Mouse (Mus musculus) neural tube, embryonic 11.5 days (tissue): ENCODE measurements around the gene Mphosph9. TPM values are rescaled to one million over a fixed set of nuclear protein-coding genes. Genes with fewer than 3 reads are reported as not detected.

Experiments used
- ATAC-seq: fragments of 200-750 bp; cut with Nextera tagmentation; 2 replicates; pipeline ENCODE4 v1.8.0; 2017; ENCODE audit warnings: moderate number of reproducible peaks, mild to moderate bottlenecking, moderate TSS enrichment, moderate library complexity; ENCODE audit not compliant: insufficient read depth, low FRiP score, low TSS enrichment
- DNase-seq: peaks from one replicate; pipeline ENCODE4 v3.0.0-alpha.2; 2015; ENCODE audit warnings: low spot score
- H3K27ac ChIP-seq: fragments of 300-500 bp; sonication (generic); 2 replicates; pipeline ENCODE4 v1.5.1; 2014; ENCODE audit warnings: low read depth, mild to moderate bottlenecking, low read length
- H3K27me3 ChIP-seq: fragments of 300-500 bp; sonication (generic); 2 replicates; pipeline ENCODE4 v1.6.1; 2014; ENCODE audit warnings: mild to moderate bottlenecking, low read length, mixed read lengths; ENCODE audit not compliant: control insufficient read depth, insufficient read depth
- H3K36me3 ChIP-seq: fragments of 300-500 bp; sonication (generic); 2 replicates; pipeline ENCODE4 v1.6.1; 2014; ENCODE audit warnings: mild to moderate bottlenecking, low read length, moderate library complexity, mixed read lengths; ENCODE audit not compliant: control insufficient read depth, insufficient read depth
- H3K4me1 ChIP-seq: fragments of 300-500 bp; sonication (generic); 2 replicates; pipeline ENCODE4 v1.6.1; 2014; ENCODE audit warnings: low read length, mixed read lengths; ENCODE audit not compliant: control insufficient read depth, insufficient read depth
- H3K4me2 ChIP-seq: fragments of 300-500 bp; sonication (generic); 2 replicates; pipeline ENCODE4 v1.6.1; 2014; ENCODE audit warnings: low read depth, mild to moderate bottlenecking, moderate library complexity
- H3K4me3 ChIP-seq: fragments of 300-500 bp; sonication (generic); 2 replicates; pipeline ENCODE4 v1.5.1; 2014; ENCODE audit warnings: low read depth, low read length
- H3K9ac ChIP-seq: fragments of 300-500 bp; sonication (generic); 2 replicates; pipeline ENCODE4 v1.6.1; 2014; ENCODE audit warnings: mild to moderate bottlenecking, low read length
- H3K9me3 ChIP-seq: fragments of 300-500 bp; sonication (generic); 2 replicates; pipeline ENCODE4 v1.6.1; 2016; ENCODE audit warnings: low read length; ENCODE audit not compliant: control insufficient read depth
- WGBS: fragments of 180-500 bp; shearing (Covaris S2); extraction: QIAGEN DNeasy Blood & Tissue Kit; methylation state at CpG from one replicate; pipeline ENCODE4 v1.1.7; 2014; 5-methylcytosine and 5-hydroxymethylcytosine counted together
- polyA plus RNA-seq: library from polyadenylated mRNA; unstranded; fragments of >200 nt; fragmentation: Nextera tagmentation; extraction: Ambion mirVana; gene quantifications from 2 replicates; pipeline ENCODE4 v1.2.1, GENCODE M21; 2014

The Mphosph9 gene
- polyA plus RNA-seq, 1 experiment from 2014 or later: 16.5 TPM

DNA sequence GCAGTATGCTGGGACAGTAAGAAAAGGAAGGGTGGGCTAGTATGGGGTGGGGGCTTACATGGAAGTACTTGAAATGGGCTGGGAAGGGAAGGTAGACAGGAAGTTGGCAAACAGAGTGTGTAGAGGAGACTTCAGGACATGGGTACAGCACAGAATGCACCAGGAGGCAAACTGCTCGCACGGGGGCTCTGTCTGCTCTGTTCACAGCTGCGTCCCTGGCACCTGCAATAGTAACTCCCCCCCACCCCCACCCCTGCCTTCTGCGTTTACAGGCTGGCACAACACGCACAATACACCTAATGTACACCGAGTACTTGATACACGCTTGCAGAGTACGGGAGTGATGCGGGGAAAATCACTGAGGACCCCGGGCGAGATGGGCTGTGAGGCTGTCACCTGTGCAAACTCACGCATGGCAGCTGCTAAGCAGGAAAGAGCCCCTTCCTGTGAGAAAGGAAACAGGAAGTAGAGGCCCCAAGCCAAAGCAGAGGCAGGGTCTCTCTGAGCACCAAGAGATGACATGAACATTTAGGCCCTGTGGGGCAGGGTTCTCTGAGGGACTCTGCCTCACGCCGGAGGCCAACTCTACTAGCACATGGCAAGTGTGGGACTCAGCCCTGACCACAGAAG, 113.1 kb downstream of the Mphosph9 start:
- 89% methylated on average over 14 of the region's 14 CpGs for WGBS
- H3K4me3 ChIP-seq: no peak overlapping the region
- H3K4me1 ChIP-seq: 0 out of 2 replicates have a peak, but pooled peaks cover 2% of the 10 kb centered on the region
- no peaks in the 10 kb centered on the region for H3K9me3 ChIP-seq
- no peak overlapping the region; the same call in 1 of the 2 replicates for H3K27ac ChIP-seq
- ATAC-seq (no peak), DNase-seq (no peak)
- H3K27me3 ChIP-seq: no peaks in the 10 kb centered on the region
- H3K9ac ChIP-seq: no peak overlapping the region
- no peaks in the 10 kb centered on the region for H3K36me3 ChIP-seq
- no peak overlapping the region for H3K4me2 ChIP-seq

DNA sequence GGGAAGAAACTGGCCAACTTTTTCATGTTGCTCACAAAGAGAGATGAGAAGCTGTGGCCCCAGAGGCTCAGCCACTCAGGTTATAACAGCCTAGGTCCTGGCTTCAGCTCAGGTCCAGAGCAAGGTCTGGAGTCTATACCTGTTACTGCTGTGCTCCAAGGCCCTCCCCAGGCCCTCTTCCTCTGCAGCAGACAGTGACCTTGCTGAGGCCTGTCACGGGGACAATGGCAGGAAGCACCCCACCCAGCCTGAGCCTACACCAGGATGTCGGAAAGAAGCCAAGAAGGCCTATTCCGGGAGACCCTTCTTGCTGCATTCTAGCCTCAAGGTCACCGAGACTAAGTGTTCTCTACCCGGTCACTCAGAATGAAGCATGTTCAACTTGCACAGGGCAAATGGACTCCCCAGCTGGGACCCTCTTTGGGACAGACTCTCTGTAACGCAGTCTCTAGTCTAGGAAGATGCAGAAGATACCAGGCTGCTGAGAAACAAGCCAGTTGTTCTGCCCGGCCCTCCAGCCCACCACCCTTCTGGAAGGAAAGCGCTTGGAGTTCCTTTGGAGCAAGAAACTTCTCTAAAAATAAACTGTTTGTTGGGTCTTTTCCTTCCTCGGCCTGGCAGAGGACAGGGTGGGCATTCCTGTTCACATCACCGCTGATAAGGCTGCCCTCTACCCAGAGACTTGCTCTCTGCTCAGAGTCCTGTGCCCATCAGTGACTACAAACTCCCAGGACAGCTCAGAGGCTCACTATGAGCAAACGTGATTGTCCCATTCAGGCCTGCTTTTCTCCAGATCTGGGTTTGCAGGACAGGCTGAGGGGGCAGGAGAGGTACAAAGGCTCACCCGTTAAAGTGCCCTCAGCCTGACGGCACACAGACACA, 113.9 kb downstream of the Mphosph9 start:
- H3K9me3 ChIP-seq: no peaks in the 10 kb centered on the region
- no peak for ATAC-seq
- no peak overlapping the region for H3K4me2 ChIP-seq
- WGBS: 83% methylated on average over 13 of the region's 13 CpGs
- no peaks in the 10 kb centered on the region for H3K27me3 ChIP-seq
- no peak overlapping the region for H3K4me3 ChIP-seq
- H3K36me3 ChIP-seq: no peaks in the 10 kb centered on the region
- H3K9ac ChIP-seq: no peak overlapping the region
- no peak overlapping the region; the same call in 1 of the 2 replicates for H3K27ac ChIP-seq
- no peak for DNase-seq
- 0 out of 2 replicates have a peak, but pooled peaks cover 2% of the 10 kb centered on the region for H3K4me1 ChIP-seq

DNA sequence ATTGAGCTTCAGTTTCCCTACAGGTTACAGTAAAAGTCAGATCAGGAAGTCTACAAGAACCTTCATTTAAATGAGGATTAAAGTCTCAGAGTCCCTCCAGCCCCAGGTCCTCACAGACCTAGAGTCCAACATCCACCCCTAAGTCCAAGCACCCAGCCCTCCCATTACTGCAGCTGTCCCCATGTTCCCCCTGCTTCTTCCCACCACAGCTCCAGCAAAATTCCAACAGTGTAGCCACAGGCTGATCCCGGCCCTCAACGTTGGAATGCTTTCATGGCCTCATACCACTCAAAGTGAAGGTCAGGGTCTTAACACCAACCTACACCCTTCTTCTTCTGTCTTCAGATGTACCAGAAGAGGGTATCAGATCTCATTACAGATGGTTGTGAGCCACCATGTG, 116.1 kb downstream of the Mphosph9 start:
- DNase-seq (no peak), ATAC-seq (no peak)
- no peak overlapping the region for H3K9ac ChIP-seq
- no peaks in the 10 kb centered on the region for H3K27me3 ChIP-seq
- no peak overlapping the region for H3K4me3 ChIP-seq
- no peaks in the 10 kb centered on the region for H3K36me3 ChIP-seq
- H3K4me2 ChIP-seq: no peak overlapping the region
- no peaks in the 10 kb centered on the region for H3K9me3 ChIP-seq
- WGBS: 85% methylated on average over 2 of the region's 2 CpGs
- H3K27ac ChIP-seq: no peak overlapping the region
- H3K4me1 ChIP-seq: peaks cover 8% of the 10 kb centered on the region; the same call in 1 of the 2 replicates

DNA sequence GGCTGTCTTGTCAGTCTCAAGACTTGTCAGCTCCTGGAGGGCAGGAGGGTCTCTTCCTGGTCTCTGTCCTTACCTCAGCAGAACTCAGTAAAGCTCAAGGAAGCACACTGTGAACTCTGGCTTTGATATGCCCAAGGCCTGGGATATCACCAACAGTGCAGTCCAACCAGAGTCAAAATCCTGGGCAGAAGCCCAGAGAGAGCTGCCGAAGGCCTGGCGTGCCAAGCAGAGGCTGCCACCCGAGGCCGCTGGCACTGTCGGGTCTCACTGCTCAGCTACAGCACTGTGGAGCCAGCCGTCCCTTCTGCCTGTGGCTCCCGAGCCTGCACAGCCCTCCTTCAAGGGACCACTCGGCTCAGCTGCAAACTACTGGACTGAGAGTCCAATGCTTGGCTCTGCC, 116.5 kb downstream of the Mphosph9 start:
- DNase-seq: no peak
- H3K4me3 ChIP-seq: no peak overlapping the region
- H3K27me3 ChIP-seq: no peaks in the 10 kb centered on the region
- H3K4me1 ChIP-seq: peaks cover 10% of the 10 kb centered on the region; the same call in 1 of the 2 replicates
- no peaks in the 10 kb centered on the region for H3K9me3 ChIP-seq
- no peak overlapping the region for H3K4me2 ChIP-seq
- no peaks in the 10 kb centered on the region for H3K36me3 ChIP-seq
- H3K9ac ChIP-seq: no peak overlapping the region
- WGBS: 90% methylated on average over 8 of the region's 8 CpGs
- no peak for ATAC-seq
- H3K27ac ChIP-seq: no peak overlapping the region

DNA sequence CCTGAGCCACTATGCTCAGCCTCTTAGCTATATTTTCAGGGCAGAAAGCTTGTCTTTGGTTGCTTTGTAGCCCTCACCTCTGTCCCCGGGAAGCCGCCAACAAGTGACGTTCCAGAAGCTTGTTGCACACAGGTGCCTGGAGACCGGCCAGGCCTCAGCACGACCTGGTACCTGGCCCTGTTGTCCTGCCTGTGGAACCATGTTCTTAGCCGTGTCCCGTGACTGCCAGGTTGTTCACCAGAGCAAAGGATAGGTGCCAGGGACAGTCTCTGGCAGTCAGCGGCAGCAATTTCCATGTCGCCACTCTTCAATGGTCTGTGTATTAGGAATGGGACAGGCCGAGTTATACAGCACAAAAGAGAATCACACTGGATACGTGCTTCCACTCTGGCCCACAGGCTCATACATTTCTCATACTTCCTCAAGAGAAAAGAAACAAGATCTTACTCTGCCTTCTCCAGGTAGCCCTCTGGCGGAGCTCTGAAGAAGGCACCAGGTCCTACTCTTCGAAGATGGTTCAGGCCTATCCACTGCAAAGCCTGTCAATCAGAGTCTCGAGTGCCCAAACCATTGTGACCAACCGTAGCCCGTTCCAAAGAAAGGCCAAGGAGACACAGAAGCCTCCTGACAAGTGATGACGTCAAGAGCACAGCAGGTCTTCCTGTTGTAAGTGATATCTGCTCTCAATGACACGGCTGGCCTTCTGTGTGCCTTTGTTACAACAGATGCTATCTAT, 117.3 kb downstream of the Mphosph9 start:
- DNase-seq: no peak
- Histone ChIP-seq H3K9ac (no peak overlapping the region), H3K9me3 (no peaks in the 10 kb centered on the region), H3K27me3 (no peaks in the 10 kb centered on the region), H3K4me3 (no peak overlapping the region), H3K4me2 (no peak overlapping the region), H3K27ac (no peak overlapping the region), H3K4me1 (peaks cover 12% of the 10 kb centered on the region), H3K36me3 (no peaks in the 10 kb centered on the region)
- no peak for ATAC-seq
- WGBS: 76% methylated on average over 18 of the region's 18 CpGs

DNA sequence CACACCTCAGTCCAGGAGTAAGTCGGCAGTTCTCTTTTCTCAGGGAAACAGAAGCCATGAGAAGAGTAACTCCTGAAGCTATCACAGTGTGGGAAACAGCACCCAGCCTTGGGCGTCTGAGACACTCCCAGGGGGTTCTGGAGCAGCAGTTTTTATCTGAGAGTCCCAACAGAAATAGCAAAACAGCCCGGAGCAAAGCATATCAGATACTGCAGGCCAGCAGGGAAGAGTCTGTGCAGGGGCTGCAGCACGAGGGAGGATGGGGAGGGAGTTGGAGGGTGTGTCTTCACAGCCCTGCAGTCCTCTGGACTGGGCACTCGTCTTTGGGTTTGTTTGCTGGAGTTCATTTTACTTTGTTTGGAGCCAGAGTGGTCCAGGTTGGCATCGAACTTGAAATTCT, 117.9 kb downstream of the Mphosph9 start:
- DNase-seq (no peak), ATAC-seq (no peak)
- Histone ChIP-seq H3K4me3 (no peak overlapping the region), H3K9ac (no peak overlapping the region), H3K4me1 (peaks cover 12% of the 10 kb centered on the region), H3K27me3 (no peaks in the 10 kb centered on the region), H3K4me2 (no peak overlapping the region), H3K27ac (no peak overlapping the region), H3K36me3 (no peaks in the 10 kb centered on the region), H3K9me3 (no peaks in the 10 kb centered on the region)
- 63% methylated on average over 6 of the region's 6 CpGs for whole genome bisulfite sequencing

DNA sequence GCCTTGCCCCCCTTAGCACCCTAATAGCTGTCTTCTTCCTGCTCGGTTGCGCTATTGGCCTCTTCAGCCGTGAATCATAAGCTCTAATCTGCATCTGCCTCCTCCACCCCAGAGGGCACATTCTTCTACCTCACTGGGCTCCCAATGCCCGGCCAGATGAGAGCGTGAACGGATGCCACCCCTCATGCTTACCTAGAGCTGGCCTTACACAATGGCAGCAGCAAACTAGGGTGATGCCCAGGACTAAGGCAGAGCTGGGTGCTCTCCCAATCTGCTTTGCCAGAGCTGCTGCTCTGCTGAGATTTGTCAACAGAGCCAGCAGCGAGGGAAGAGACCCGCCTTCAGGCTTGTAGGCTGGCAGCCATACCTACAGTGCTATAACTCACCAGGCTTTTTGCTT, 119.7 kb downstream of the Mphosph9 start:
- WGBS: 73% methylated on average over 8 of the region's 8 CpGs
- no peaks in the 10 kb centered on the region for H3K9me3 ChIP-seq

DNA sequence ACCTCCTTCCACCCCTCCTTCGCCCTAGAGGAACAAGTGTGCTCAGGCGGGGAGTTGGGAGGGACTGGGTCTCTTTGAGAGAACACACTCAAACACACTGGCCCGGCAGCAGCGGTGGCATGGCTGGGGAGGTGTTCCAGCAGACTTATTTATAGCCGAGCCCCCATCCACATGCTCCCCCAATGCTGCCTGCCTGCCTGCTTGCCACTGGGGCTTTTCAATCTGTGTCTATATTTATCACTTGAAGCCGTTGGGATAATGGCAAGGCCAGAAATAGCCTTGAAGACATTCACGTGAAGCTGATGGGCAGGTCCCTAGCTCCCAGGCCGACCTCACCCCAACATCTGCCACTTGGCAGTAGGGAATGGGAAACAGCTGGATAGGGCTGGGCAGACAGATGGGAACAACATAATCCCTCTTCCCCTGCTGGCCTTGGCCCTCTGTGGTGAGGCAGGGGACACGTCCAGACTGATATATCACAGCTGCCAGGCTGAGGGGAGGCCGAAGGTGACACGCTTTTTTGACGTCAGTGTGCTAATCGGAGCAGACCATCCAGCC, 121.2 kb downstream of the Mphosph9 start:
- Histone ChIP-seq H3K4me1 (peaks cover 12% of the 10 kb centered on the region), H3K27ac (no peak overlapping the region), H3K4me3 (no peak overlapping the region), H3K9me3 (no peaks in the 10 kb centered on the region), H3K4me2 (no peak overlapping the region), H3K36me3 (no peaks in the 10 kb centered on the region), H3K27me3 (no peaks in the 10 kb centered on the region), H3K9ac (no peak overlapping the region)
- DNase-seq: peak; percentile 43
- no peak for ATAC-seq
- WGBS: 39% methylated on average over 13 of the region's 13 CpGs

More for the DNA sequence above, 119.7 kb downstream of the Mphosph9 start:
- no peak overlapping the region for H3K9ac ChIP-seq
- H3K4me2 ChIP-seq: no peak overlapping the region
- H3K4me3 ChIP-seq: no peak overlapping the region
- ATAC-seq (no peak), DNase-seq (no peak)
- no peaks in the 10 kb centered on the region for H3K36me3 ChIP-seq
- no peak overlapping the region for H3K27ac ChIP-seq
- no peaks in the 10 kb centered on the region for H3K27me3 ChIP-seq
- H3K4me1 ChIP-seq: peaks cover 12% of the 10 kb centered on the region
